Mouse (Mus musculus) ES-Bruce4 (cell line): ENCODE data around the gene Gm26566.

Experiments
- CTCF ChIP-seq: IDR thresholded peaks from one replicate; pipeline ENCODE4 v1.8.1; 2011; ENCODE audit warnings: low read depth, low read length
- POLR2A ChIP-seq: IDR thresholded peaks from one replicate; pipeline ENCODE4 v1.8.1; 2011; ENCODE audit warnings: low read length; ENCODE audit not compliant: insufficient read depth

- TF ChIP-seq POLR2A (no peak), CTCF (no peak)
Measured at GRCm38 (mm10) chr4:88707128-88707826, 14.3 kb upstream of the Gm26566 start.
